Mouse (Mus musculus) liver, postnatal 0 days (tissue): ENCODE results near the gene Gm20662. TPM values are rescaled to one million over a fixed set of nuclear protein-coding genes. Genes with fewer than 3 reads are reported as not detected.
"Not testable (repeated sequence)": the region's sequence is repeated elsewhere in the genome, so short reads cannot be mapped to it uniquely, and the experiment has no call there.

Experiments used
- ATAC-seq: fragments of 200-750 bp; cut with Nextera tagmentation; 2 replicates; pipeline ENCODE4 v1.8.0; 2017; ENCODE audit warnings: mild to moderate bottlenecking, moderate library complexity
- DNase-seq: peaks from one replicate; pipeline ENCODE4 v3.0.0-alpha.2; 2016
- H3K27ac ChIP-seq: fragments of 300-500 bp; sonication (generic); 2 replicates; pipeline ENCODE4 v1.5.1; 2014; ENCODE audit warnings: antibody characterized with exemption, moderate library complexity, mild to moderate bottlenecking, low read depth
- H3K27me3 ChIP-seq: fragments of 300-500 bp; sonication (generic); 2 replicates; pipeline ENCODE4 v1.6.1; 2014; ENCODE audit warnings: low read length, control low read depth, mixed read lengths; ENCODE audit not compliant: insufficient read depth
- H3K36me3 ChIP-seq: fragments of 300-500 bp; sonication (generic); replicated peaks from 2 replicates; pipeline ENCODE4 v1.6.1; 2014; ENCODE audit warnings: mild to moderate bottlenecking, control low read depth, low read length, moderate library complexity, mixed read lengths; ENCODE audit not compliant: insufficient read depth
- H3K4me1 ChIP-seq: fragments of 300-500 bp; sonication (generic); 2 replicates; pipeline ENCODE4 v1.6.1; 2014; ENCODE audit warnings: antibody characterized with exemption, mild to moderate bottlenecking, control low read depth; ENCODE audit not compliant: insufficient read depth
- H3K4me2 ChIP-seq: fragments of 300-500 bp; sonication (generic); 2 replicates; pipeline ENCODE4 v1.6.1; 2014; ENCODE audit warnings: low read depth, mild to moderate bottlenecking, low read length, moderate library complexity, mixed read lengths
- H3K4me3 ChIP-seq: fragments of 300-500 bp; sonication (generic); 2 replicates; pipeline ENCODE4 v1.5.1; 2014; ENCODE audit warnings: low read depth, low read length
- H3K9ac ChIP-seq: fragments of 300-500 bp; sonication (generic); replicated peaks from 2 replicates; pipeline ENCODE4 v1.6.1; 2014; ENCODE audit warnings: mild to moderate bottlenecking, moderate library complexity
- H3K9me3 ChIP-seq: fragments of 300-500 bp; sonication (generic); 2 replicates; pipeline ENCODE4 v1.6.1; 2016; ENCODE audit warnings: mild to moderate bottlenecking, control low read depth, low read length, mixed read lengths
- CTCF ChIP-seq: sonication (generic); IDR thresholded peaks from 2 replicates; pipeline ENCODE4 v1.5.1; 2016; ENCODE audit warnings: antibody characterized with exemption, low read depth
- EP300 ChIP-seq: IDR thresholded peaks from 2 replicates; pipeline ENCODE4 v1.6.1; 2016; ENCODE audit warnings: antibody characterized with exemption, low read depth, mild to moderate bottlenecking
- WGBS: fragments of 180-500 bp; shearing (Covaris S2); extraction: QIAGEN DNeasy Blood & Tissue Kit; methylation state at CpG from one replicate; pipeline ENCODE4 v1.1.7; 2014; ENCODE audit not compliant: insufficient replicate concordance; 5-methylcytosine and 5-hydroxymethylcytosine counted together
- polyA plus RNA-seq: library from polyadenylated mRNA; unstranded; fragments of >200 nt; fragmentation: Nextera tagmentation; extraction: Ambion mirVana; gene quantifications from 2 replicates; pipeline ENCODE4 v1.2.1, GENCODE M21; 2015

The Gm20662 gene
- polyA plus RNA-seq, 1 experiment from 2014 or later = not detected

- peaks cover 25% of the 10 kb centered on the region for H3K4me1 ChIP-seq
- peak within 1 kb of the TSS; percentile 98 for H3K27ac ChIP-seq
- 0 out of 2 replicates have a peak, but pooled peaks cover 3% of the 10 kb centered on the region for H3K36me3 ChIP-seq
- H3K27me3 ChIP-seq = no peaks in the 10 kb centered on the region
- H3K9ac ChIP-seq = peak within 1 kb of the TSS; percentile 99
- DNase-seq (peak; percentile 100), ATAC-seq (peak; percentile 97)
- no peak for TF ChIP-seq CTCF
- TF ChIP-seq EP300 = no peak
- H3K4me3 ChIP-seq = peak within 1 kb of the TSS; percentile 94
- H3K9me3 ChIP-seq = no peaks in the 10 kb centered on the region
- peak within 1 kb of the TSS; percentile 88 for H3K4me2 ChIP-seq
- WGBS = under 1% methylated on average over 51 of the region's 51 CpGs
Observed at GRCm38 (mm10) chr9:108001922-108002770, 6.0 kb downstream of the Gm20662 start, which contains the start of gene Ip6k1. Gene Ip6k1 (plus strand): TSS chr9:108002501.

- H3K4me3 ChIP-seq = peak overlapping the region; percentile 94
- H3K36me3 ChIP-seq = 0 out of 2 replicates have a peak, but pooled peaks cover 3% of the 10 kb centered on the region
- no peaks in the 10 kb centered on the region for H3K9me3 ChIP-seq
- no peak for TF ChIP-seq CTCF
- TF ChIP-seq EP300 = no peak
- DNase-seq (no peak), ATAC-seq (peak; percentile 49)
- H3K9ac ChIP-seq = peak overlapping the region; percentile 99
- H3K4me2 ChIP-seq = peak overlapping the region; percentile 88
- peak overlapping the region; percentile 98 for H3K27ac ChIP-seq
- no peaks in the 10 kb centered on the region for H3K27me3 ChIP-seq
- H3K4me1 ChIP-seq = peaks cover 26% of the 10 kb centered on the region
- under 1% methylated on average over 49 of the region's 50 CpGs for WGBS
Observed at GRCm38 (mm10) chr9:108002778-108003530, 6.8 kb downstream of the Gm20662 start.

- peak; percentile 37 for DNase-seq
- H3K9ac ChIP-seq = peak overlapping the region; percentile 99
- TF ChIP-seq EP300 (no peak), CTCF (no peak)
- H3K27ac ChIP-seq = peak overlapping the region; percentile 98
- peak overlapping the region; percentile 94 for H3K4me3 ChIP-seq
- peak overlapping the region; percentile 88 for H3K4me2 ChIP-seq
- H3K9me3 ChIP-seq = no peaks in the 10 kb centered on the region
- H3K36me3 ChIP-seq = 0 out of 2 replicates have a peak, but pooled peaks cover 7% of the 10 kb centered on the region
- no peak for ATAC-seq
- peaks cover 29% of the 10 kb centered on the region for H3K4me1 ChIP-seq
- H3K27me3 ChIP-seq = no peaks in the 10 kb centered on the region
- 26% methylated on average over 8 of the region's 8 CpGs for WGBS
Observed at GRCm38 (mm10) chr9:108003531-108003890, 7.4 kb downstream of the Gm20662 start.

- H3K4me3 ChIP-seq = no peak overlapping the region
- H3K4me2 ChIP-seq = no peak overlapping the region
- no peak overlapping the region for H3K9ac ChIP-seq
- peaks cover 25% of the 10 kb centered on the region for H3K4me1 ChIP-seq
- 0 out of 2 replicates have a peak overlapping the region, but pooled peaks have one; percentile 22 for H3K27ac ChIP-seq
- H3K9me3 ChIP-seq = no peaks in the 10 kb centered on the region
- TF ChIP-seq CTCF (no peak), EP300 (no peak)
- H3K36me3 ChIP-seq = peaks cover 17% of the 10 kb centered on the region
- 71% methylated on average over 5 of the region's 5 CpGs for WGBS
- no peaks in the 10 kb centered on the region for H3K27me3 ChIP-seq
- no peak for ATAC-seq
- DNase-seq = no peak
Observed at GRCm38 (mm10) chr9:108008041-108008440, 11.9 kb downstream of the Gm20662 start.

GRCm38 (mm10) chr9:108010385-108010784, 14.2 kb downstream of the Gm20662 start:
- Histone ChIP-seq H3K4me3 (no peak overlapping the region), H3K27ac (no peak overlapping the region), H3K4me1 (peaks cover 7% of the 10 kb centered on the region), H3K9me3 (no peaks in the 10 kb centered on the region), H3K27me3 (no peaks in the 10 kb centered on the region), H3K4me2 (no peak overlapping the region), H3K36me3 (peaks cover 23% of the 10 kb centered on the region), H3K9ac (no peak overlapping the region)
- no peak for DNase-seq
- TF ChIP-seq CTCF (no peak), EP300 (no peak)
- ATAC-seq = no peak

- H3K4me3 ChIP-seq, H3K9ac ChIP-seq, H3K4me2 ChIP-seq, H3K27ac ChIP-seq, H3K27me3 ChIP-seq, H3K9me3 ChIP-seq, ATAC-seq, H3K4me1 ChIP-seq, DNase-seq: not testable (repeated sequence)
- peaks cover 26% of the 10 kb centered on the region for H3K36me3 ChIP-seq
- peak; percentile 28; the same call in 1 of the 2 replicates for TF ChIP-seq CTCF
- 87% methylated on average over 2 of the region's 2 CpGs for WGBS
Observed at GRCm38 (mm10) chr9:108013577-108013976, 17.4 kb downstream of the Gm20662 start.
